Mouse (Mus musculus) frontal cortex, adult (tissue): ENCODE results near the gene Bmp7.
A peak's percentile ranks its signal among the peaks of the same experiment; 100 is the strongest.

Experiments
- ATAC-seq: cut with Nextera tagmentation; 2 replicates; pipeline ENCODE4 v1.9.2; 2017; ENCODE audit warnings: mild to moderate bottlenecking, moderate library complexity, mixed read lengths; ENCODE audit not compliant: low TSS enrichment

Bmp7 gene

GRCm38 (mm10) chr2:172911157-172911556 is 29.0 kb downstream of the Bmp7 start:
- ATAC-seq, result no peak

- ATAC-seq, result no peak
These were observed 30.7 kb downstream of the Bmp7 start for GRCm38 (mm10) chr2:172909463-172909862.

GRCm38 (mm10) chr2:172906146-172906545 is 34.0 kb downstream of the Bmp7 start:
- no peak for ATAC-seq

- no peak for ATAC-seq
These were observed 35.1 kb downstream of the Bmp7 start for GRCm38 (mm10) chr2:172905057-172905456.

- ATAC-seq, result no peak
These were observed 35.5 kb downstream of the Bmp7 start for GRCm38 (mm10) chr2:172904614-172905013.

- ATAC-seq, result no peak
These were observed 36.6 kb downstream of the Bmp7 start for GRCm38 (mm10) chr2:172903523-172903922.

- ATAC-seq, result peak; percentile 91
These were observed 39.0 kb downstream of the Bmp7 start for GRCm38 (mm10) chr2:172900954-172901701.

GRCm38 (mm10) chr2:172889756-172890443 is 50.2 kb downstream of the Bmp7 start:
- ATAC-seq, result no peak

- ATAC-seq, result no peak
These were observed 50.9 kb downstream of the Bmp7 start for GRCm38 (mm10) chr2:172889222-172889621.

GRCm38 (mm10) chr2:172888147-172888546 is 52.0 kb downstream of the Bmp7 start:
- no peak for ATAC-seq

- ATAC-seq, result no peak
These were observed 54.3 kb downstream of the Bmp7 start for GRCm38 (mm10) chr2:172885861-172886260.

- ATAC-seq, result no peak
These were observed 55.5 kb downstream of the Bmp7 start for GRCm38 (mm10) chr2:172884584-172884983.

GRCm38 (mm10) chr2:172875201-172875600 is 64.9 kb downstream of the Bmp7 start:
- no peak for ATAC-seq

GRCm38 (mm10) chr2:172866356-172866755 is 73.8 kb downstream of the Bmp7 start:
- ATAC-seq, result no peak

- no peak for ATAC-seq
These were observed 75.0 kb downstream of the Bmp7 start for GRCm38 (mm10) chr2:172865165-172865564.

GRCm38 (mm10) chr2:172864566-172864965 is 75.6 kb downstream of the Bmp7 start:
- ATAC-seq, result no peak

GRCm38 (mm10) chr2:172863469-172863856 is 76.7 kb downstream of the Bmp7 start:
- peak; percentile 41; the same call in 1 of the 2 replicates for ATAC-seq

- peak; percentile 73 for ATAC-seq
These were observed 77.2 kb downstream of the Bmp7 start for GRCm38 (mm10) chr2:172862850-172863468.

GRCm38 (mm10) chr2:172862424-172862823 is 77.7 kb downstream of the Bmp7 start:
- ATAC-seq, result no peak

- ATAC-seq, result peak; percentile 78
These were observed 78.5 kb downstream of the Bmp7 start for GRCm38 (mm10) chr2:172861590-172861989.

GRCm38 (mm10) chr2:172860593-172860992 is 79.5 kb downstream of the Bmp7 start:
- no peak for ATAC-seq

- no peak for ATAC-seq
These were observed 80.0 kb downstream of the Bmp7 start for GRCm38 (mm10) chr2:172860104-172860503.

- ATAC-seq, result no peak
These were observed 83.1 kb downstream of the Bmp7 start for GRCm38 (mm10) chr2:172857048-172857447.
